Mouse (Mus musculus) kidney, embryonic 16.5 days (tissue): Measurements from ENCODE around the gene Irgq. TPM values are rescaled to one million over a fixed set of nuclear protein-coding genes. Genes with fewer than 3 reads are reported as not detected.
"Not testable (repeated sequence)": the region's sequence is repeated elsewhere in the genome, so short reads cannot be mapped to it uniquely, and the experiment has no call there.

Experiments used
- ATAC-seq: fragments of 200-750 bp; cut with Nextera tagmentation; 2 replicates; pipeline ENCODE4 v1.8.0; 2017; ENCODE audit warnings: moderate TSS enrichment; ENCODE audit not compliant: low FRiP score, low TSS enrichment
- H3K27ac ChIP-seq: fragments of 300-500 bp; sonication (generic); 2 replicates; pipeline ENCODE4 v1.5.1; 2014; ENCODE audit warnings: low read length
- H3K27me3 ChIP-seq: fragments of 300-500 bp; sonication (generic); 2 replicates; pipeline ENCODE4 v1.6.1; 2014; ENCODE audit warnings: low read length, control low read depth, mixed read lengths; ENCODE audit not compliant: insufficient read depth
- H3K36me3 ChIP-seq: fragments of 300-500 bp; sonication (generic); 2 replicates; pipeline ENCODE4 v1.6.1; 2014; ENCODE audit warnings: low read length, control low read depth, mixed read lengths; ENCODE audit not compliant: insufficient read depth
- H3K4me1 ChIP-seq: fragments of 300-500 bp; sonication (generic); 2 replicates; pipeline ENCODE4 v1.6.1; 2014; ENCODE audit warnings: low read length, control low read depth, mixed read lengths; ENCODE audit not compliant: insufficient read depth
- H3K4me2 ChIP-seq: fragments of 300-500 bp; sonication (generic); replicated peaks from 2 replicates; pipeline ENCODE4 v1.6.1; 2014; ENCODE audit warnings: low read depth, low read length
- H3K4me3 ChIP-seq: fragments of 300-500 bp; sonication (generic); 2 replicates; pipeline ENCODE4 v1.5.1; 2014; ENCODE audit warnings: mild to moderate bottlenecking, low read length
- H3K9ac ChIP-seq: fragments of 300-500 bp; sonication (generic); replicated peaks from 2 replicates; pipeline ENCODE4 v1.6.1; 2014; ENCODE audit warnings: low read length
- H3K9me3 ChIP-seq: fragments of 300-500 bp; sonication (generic); 2 replicates; pipeline ENCODE4 v1.6.1; 2016; ENCODE audit warnings: low read length, control low read depth
- WGBS: fragments of 180-500 bp; shearing (Covaris S2); extraction: QIAGEN DNeasy Blood & Tissue Kit; methylation state at CpG from one replicate; pipeline ENCODE4 v1.1.7; 2014; 5-methylcytosine and 5-hydroxymethylcytosine counted together
- polyA plus RNA-seq: library from polyadenylated mRNA; unstranded; fragments of >200 nt; fragmentation: Nextera tagmentation; extraction: Ambion mirVana; gene quantifications from 2 replicates; pipeline ENCODE4 v1.2.1, GENCODE M21; 2015

The Irgq gene
- polyA plus RNA-seq, 1 experiment from 2014 or later, result 7.8 TPM

- no peaks in the 10 kb centered on the region for H3K27me3 ChIP-seq
- H3K4me3 ChIP-seq, result peak overlapping the region; percentile 79
- ATAC-seq, result peak; percentile 21; the same call in 1 of the 2 replicates
- peak overlapping the region; percentile 99 for H3K27ac ChIP-seq
- 0 out of 2 replicates have a peak, but pooled peaks cover 6% of the 10 kb centered on the region for H3K36me3 ChIP-seq
- WGBS, result under 1% methylated on average over 20 of the region's 20 CpGs
- peaks cover 27% of the 10 kb centered on the region for H3K4me1 ChIP-seq
- peak overlapping the region; percentile 96 for H3K4me2 ChIP-seq
- no peaks in the 10 kb centered on the region for H3K9me3 ChIP-seq
- H3K9ac ChIP-seq, result peak overlapping the region; percentile 99
These were observed 22.8 kb upstream of the Irgq start for GRCm38 (mm10) chr7:24507726-24508114.

- no peak for ATAC-seq
- no peaks in the 10 kb centered on the region for H3K27me3 ChIP-seq
These were observed 18.1 kb upstream of the Irgq start, which contains the start of gene AC161166.1 for GRCm38 (mm10) chr7:24512355-24512754. Gene AC161166.1 (minus strand): TSS chr7:24512455.

GRCm38 (mm10) chr7:24516319-24516718 is 14.2 kb upstream of the Irgq start:
- H3K9me3 ChIP-seq, ATAC-seq: not testable (repeated sequence)

More at GRCm38 (mm10) chr7:24512355-24512754, 18.1 kb upstream of the Irgq start, which contains the start of gene AC161166.1:
- H3K4me1 ChIP-seq, result peaks cover 7% of the 10 kb centered on the region
- H3K36me3 ChIP-seq, result peaks cover 20% of the 10 kb centered on the region
- H3K27ac ChIP-seq, result no peak within 1 kb of the TSS
- no peak within 1 kb of the TSS for H3K9ac ChIP-seq
- WGBS, result 90% methylated on average over 7 of the region's 7 CpGs
- H3K9me3 ChIP-seq, result no peaks in the 10 kb centered on the region
- H3K4me2 ChIP-seq, result no peak within 1 kb of the TSS
- no peak within 1 kb of the TSS for H3K4me3 ChIP-seq

GRCm38 (mm10) chr7:24517077-24517476 is 13.4 kb upstream of the Irgq start:
- H3K27ac ChIP-seq, result no peak overlapping the region
- 53% methylated on average over 5 of the region's 5 CpGs for WGBS
- H3K9ac ChIP-seq, result no peak overlapping the region

More at GRCm38 (mm10) chr7:24516319-24516718, 14.2 kb upstream of the Irgq start:
- H3K4me1 ChIP-seq, H3K27ac ChIP-seq, H3K4me2 ChIP-seq, H3K4me3 ChIP-seq, H3K27me3 ChIP-seq, H3K9ac ChIP-seq: not testable (repeated sequence)
- WGBS, result 77% methylated on average over 8 of the region's 8 CpGs
- peaks cover 20% of the 10 kb centered on the region for H3K36me3 ChIP-seq

GRCm38 (mm10) chr7:24517654-24518053 is 12.8 kb upstream of the Irgq start:
- WGBS, result 67% methylated on average over 6 of the region's 6 CpGs
- Histone ChIP-seq H3K9ac (no peak overlapping the region), H3K4me3 (no peak overlapping the region), H3K9me3 (no peaks in the 10 kb centered on the region), H3K36me3 (peaks cover 14% of the 10 kb centered on the region), H3K4me1 (no peaks in the 10 kb centered on the region), H3K4me2 (no peak overlapping the region), H3K27me3 (no peaks in the 10 kb centered on the region), H3K27ac (no peak overlapping the region)
- no peak for ATAC-seq

More at GRCm38 (mm10) chr7:24517077-24517476, 13.4 kb upstream of the Irgq start:
- Histone ChIP-seq H3K4me1 (no peaks in the 10 kb centered on the region), H3K4me3 (no peak overlapping the region), H3K36me3 (peaks cover 17% of the 10 kb centered on the region), H3K27me3 (no peaks in the 10 kb centered on the region), H3K9me3 (no peaks in the 10 kb centered on the region), H3K4me2 (no peak overlapping the region)
- ATAC-seq, result no peak

GRCm38 (mm10) chr7:24519130-24519529 is 11.4 kb upstream of the Irgq start:
- ATAC-seq, result no peak
- Histone ChIP-seq H3K27me3 (no peaks in the 10 kb centered on the region), H3K27ac (no peak overlapping the region), H3K9me3 (no peaks in the 10 kb centered on the region), H3K4me2 (no peak overlapping the region), H3K4me3 (no peak overlapping the region), H3K36me3 (peaks cover 14% of the 10 kb centered on the region), H3K4me1 (no peaks in the 10 kb centered on the region), H3K9ac (no peak overlapping the region)
- WGBS, result 60% methylated on average over 3 of the region's 3 CpGs

GRCm38 (mm10) chr7:24520054-24520453 is 10.4 kb upstream of the Irgq start:
- not testable (repeated sequence) for H3K9me3 ChIP-seq, H3K27ac ChIP-seq, ATAC-seq, H3K4me3 ChIP-seq, H3K27me3 ChIP-seq, H3K4me1 ChIP-seq, H3K4me2 ChIP-seq, H3K36me3 ChIP-seq, H3K9ac ChIP-seq
- 88% methylated on average over 9 of the region's 10 CpGs for WGBS

GRCm38 (mm10) chr7:24522805-24523204 is 7.7 kb upstream of the Irgq start:
- no peaks in the 10 kb centered on the region for H3K36me3 ChIP-seq
- H3K4me2 ChIP-seq, result no peak overlapping the region
- H3K9me3 ChIP-seq, result no peaks in the 10 kb centered on the region
- no peak overlapping the region for H3K9ac ChIP-seq
- H3K4me3 ChIP-seq, result no peak overlapping the region
- H3K27me3 ChIP-seq, result no peaks in the 10 kb centered on the region
- H3K27ac ChIP-seq, result no peak overlapping the region
- no peak for ATAC-seq
- 62% methylated on average over 5 of the region's 5 CpGs for WGBS
- no peaks in the 10 kb centered on the region for H3K4me1 ChIP-seq

GRCm38 (mm10) chr7:24523723-24524122 is 6.8 kb upstream of the Irgq start:
- Histone ChIP-seq H3K36me3 (no peaks in the 10 kb centered on the region), H3K9ac (no peak overlapping the region), H3K4me1 (no peaks in the 10 kb centered on the region), H3K4me3 (no peak overlapping the region), H3K27me3 (no peaks in the 10 kb centered on the region), H3K4me2 (no peak overlapping the region), H3K27ac (no peak overlapping the region), H3K9me3 (no peaks in the 10 kb centered on the region)
- no peak for ATAC-seq
- WGBS, result 81% methylated on average over 6 of the region's 6 CpGs

- Histone ChIP-seq H3K9ac (no peak overlapping the region), H3K4me2 (no peak overlapping the region), H3K27ac (no peak overlapping the region), H3K9me3 (no peaks in the 10 kb centered on the region), H3K4me1 (peaks cover 9% of the 10 kb centered on the region), H3K36me3 (no peaks in the 10 kb centered on the region), H3K4me3 (no peak overlapping the region), H3K27me3 (no peaks in the 10 kb centered on the region)
- no peak for ATAC-seq
- 84% methylated on average over 6 of the region's 6 CpGs for WGBS
These were observed 5.5 kb upstream of the Irgq start for GRCm38 (mm10) chr7:24524978-24525377.
